Mouse (Mus musculus) CH12F3 (cell line): ENCODE data around the gene Acsm2.

Experiments
- in situ Hi-C: fragments of 300-500 bp; cut with MboI; formaldehyde crosslinking; loops from 2 replicates; pipeline ENCODE4 v1.14.3; 2020; ENCODE audit warnings: low sequenced_read_pairs

The Acsm2 gene

GRCm38 (mm10) chr7:119554040-119554439 lies at the start of gene Acsm2:
TSS of gene Acsm2 (plus strand) at chr7:119554340.
- in situ Hi-C loops = no loop called here

GRCm38 (mm10) chr7:119511143-119511542 lies 43.0 kb upstream of the Acsm2 start:
- in situ Hi-C loops = loop anchor here (25.0 kb wide), 1 partner anchor 499 kb away; no protein-coding TSS in a partner anchor

GRCm38 (mm10) chr7:119513056-119513455 lies 41.1 kb upstream of the Acsm2 start:
- in situ Hi-C loops = loop anchor here (25.0 kb wide), 1 partner anchor 501 kb away; no protein-coding TSS in a partner anchor

- in situ Hi-C loops = loop anchor here (25.0 kb wide), 1 partner anchor 503 kb away; no protein-coding TSS in a partner anchor
Observed at GRCm38 (mm10) chr7:119515492-119516271, 38.5 kb upstream of the Acsm2 start.

- in situ Hi-C loops = loop anchor here (25.0 kb wide), 1 partner anchor 504 kb away; no protein-coding TSS in a partner anchor
Observed at GRCm38 (mm10) chr7:119516272-119516558, 37.9 kb upstream of the Acsm2 start.

GRCm38 (mm10) chr7:119519163-119519562 lies 35.0 kb upstream of the Acsm2 start, which contains the start of gene Acsm5:
TSS of gene Acsm5 (plus strand) at chr7:119519463.
- in situ Hi-C loops = loop anchor here (25.0 kb wide), 1 partner anchor 507 kb away; no protein-coding TSS in a partner anchor

GRCm38 (mm10) chr7:119519654-119520053 lies 34.5 kb upstream of the Acsm2 start:
- in situ Hi-C loops = loop anchor here (25.0 kb wide), 1 partner anchor 507 kb away; no protein-coding TSS in a partner anchor

GRCm38 (mm10) chr7:119521816-119522215 lies 32.3 kb upstream of the Acsm2 start:
- in situ Hi-C loops = loop anchor here (25.0 kb wide), 1 partner anchor 510 kb away; no protein-coding TSS in a partner anchor

- in situ Hi-C loops = loop anchor here (25.0 kb wide), 1 partner anchor 510 kb away; no protein-coding TSS in a partner anchor
Observed at GRCm38 (mm10) chr7:119522385-119522784, 31.8 kb upstream of the Acsm2 start.

GRCm38 (mm10) chr7:119523389-119523788 lies 30.8 kb upstream of the Acsm2 start, which contains the start of gene Pdilt:
TSS of gene Pdilt (minus strand) at chr7:119523489.
- in situ Hi-C loops = loop anchor here (25.0 kb wide), 1 partner anchor 511 kb away; no protein-coding TSS in a partner anchor

GRCm38 (mm10) chr7:119525881-119526281 lies 28.3 kb upstream of the Acsm2 start:
- in situ Hi-C loops = no loop called here

- in situ Hi-C loops = no loop called here
Observed at GRCm38 (mm10) chr7:119526486-119526885, 27.7 kb upstream of the Acsm2 start.

- in situ Hi-C loops = no loop called here
Observed at GRCm38 (mm10) chr7:119527135-119527534, 27.0 kb upstream of the Acsm2 start.

- in situ Hi-C loops = no loop called here
Observed at GRCm38 (mm10) chr7:119527548-119527947, 26.6 kb upstream of the Acsm2 start.

GRCm38 (mm10) chr7:119528617-119529016 lies 25.5 kb upstream of the Acsm2 start:
- in situ Hi-C loops = no loop called here

GRCm38 (mm10) chr7:119532924-119533323 lies 21.2 kb upstream of the Acsm2 start:
- in situ Hi-C loops = no loop called here

GRCm38 (mm10) chr7:119534389-119534788 lies 19.8 kb upstream of the Acsm2 start:
- in situ Hi-C loops = no loop called here

- in situ Hi-C loops = no loop called here
Observed at GRCm38 (mm10) chr7:119542445-119542844, 11.7 kb upstream of the Acsm2 start.

GRCm38 (mm10) chr7:119545572-119545971 lies 8.6 kb upstream of the Acsm2 start:
- in situ Hi-C loops = no loop called here

- in situ Hi-C loops = no loop called here
Observed at GRCm38 (mm10) chr7:119550471-119551222, 3.5 kb upstream of the Acsm2 start.

- in situ Hi-C loops = no loop called here
Observed at GRCm38 (mm10) chr7:119559789-119560451, 5.8 kb downstream of the Acsm2 start.
